Mouse (Mus musculus) urinary bladder, postnatal 4 days (tissue): ENCODE results near the gene Apol7a.

Source experiments
- DNase-seq, 2 experiments: peaks; one replicate each; pipeline ENCODE4 v3.0.0; 2021 to 2022; ENCODE audit warnings: low spot score in 2 of 2

The Apol7a gene

DNA sequence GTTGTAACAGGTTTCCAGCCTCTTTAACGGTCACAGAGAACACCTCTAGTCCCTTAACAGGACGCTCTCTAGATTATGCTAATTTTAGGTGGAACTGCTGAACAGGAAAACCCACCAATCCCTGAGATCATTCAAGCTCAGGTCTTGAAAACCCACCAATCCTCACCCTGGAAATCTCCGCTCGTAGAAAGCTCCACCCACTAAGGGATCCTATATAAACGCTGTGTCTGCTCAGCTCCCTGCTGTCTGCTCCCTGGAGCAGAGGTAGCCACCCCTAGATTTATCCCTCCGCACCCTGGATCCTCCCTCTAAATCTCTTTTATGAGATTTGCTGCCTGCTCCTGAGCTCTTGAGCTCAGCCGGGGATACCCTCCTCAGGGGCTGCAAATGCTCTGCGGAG lies 28.3 kb downstream of the Apol7a start:
- DNase-seq: no peak

DNA sequence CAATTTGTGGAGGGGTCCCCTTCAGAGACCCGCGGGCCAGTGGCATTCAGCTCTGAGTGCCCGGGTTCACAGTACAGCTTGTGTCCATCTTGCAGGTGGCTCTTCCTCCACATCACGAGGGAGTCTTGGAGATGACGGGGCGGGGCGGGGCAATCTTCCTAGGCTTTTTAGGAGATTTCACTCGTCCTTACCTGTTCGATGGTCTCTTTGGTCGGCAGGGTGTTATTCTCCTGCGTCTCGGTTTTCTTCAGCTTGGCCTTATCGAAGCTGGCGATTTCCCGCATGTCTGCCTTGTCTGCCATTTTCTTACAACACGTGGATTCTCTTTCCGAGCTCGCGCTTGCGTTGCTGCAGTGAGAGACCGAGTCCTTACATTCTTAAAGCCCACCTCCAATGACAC lies 28.9 kb downstream of the Apol7a start:
- no peak for DNase-seq

DNA sequence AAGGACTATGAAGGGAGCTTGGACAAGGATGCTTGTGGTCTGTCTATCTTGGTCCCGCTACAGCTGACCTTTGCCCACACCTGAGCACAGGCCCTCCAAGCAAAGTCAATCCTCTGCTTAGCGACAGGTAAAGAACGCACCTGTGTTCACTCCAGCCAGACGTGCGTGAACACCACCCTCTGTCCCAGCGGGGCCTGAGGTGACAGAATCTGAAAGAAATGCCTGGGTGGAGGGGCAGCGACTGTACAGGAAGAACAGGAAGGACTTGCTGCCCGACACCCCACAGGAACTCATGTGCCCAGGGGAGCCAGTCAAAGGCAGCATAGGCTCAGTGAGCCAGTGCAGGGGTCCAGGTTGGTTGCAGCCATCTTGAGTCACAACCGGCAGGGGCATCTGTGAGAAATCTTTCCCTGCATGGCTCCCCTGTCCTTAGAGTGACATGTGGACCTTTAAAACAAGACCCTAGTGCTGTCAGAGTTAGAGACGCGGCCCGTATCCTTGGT lies 30.0 kb downstream of the Apol7a start:
- DNase-seq: peak in 1 of 2 experiments; percentile 33

DNA sequence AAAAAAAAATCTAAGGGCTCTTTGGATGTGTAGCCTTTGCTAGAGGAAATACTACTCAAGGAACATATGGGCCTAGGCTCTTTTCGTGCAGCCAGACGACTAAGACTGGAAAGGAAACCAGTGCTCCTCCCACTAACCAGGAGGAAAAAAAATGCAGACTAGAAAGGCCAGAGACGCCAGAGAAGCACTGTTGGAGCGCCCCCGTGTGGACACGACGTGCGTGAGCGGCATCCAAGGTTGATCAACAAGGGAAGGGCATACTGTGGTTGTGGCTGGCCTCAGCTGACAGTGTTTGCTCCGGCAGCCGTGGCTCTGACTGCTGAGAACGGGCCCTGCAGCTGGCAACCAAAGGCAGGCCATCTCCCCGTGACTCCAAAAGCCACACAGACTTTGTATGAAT lies 30.8 kb downstream of the Apol7a start:
- DNase-seq: peak; percentile 93 to 97

DNA sequence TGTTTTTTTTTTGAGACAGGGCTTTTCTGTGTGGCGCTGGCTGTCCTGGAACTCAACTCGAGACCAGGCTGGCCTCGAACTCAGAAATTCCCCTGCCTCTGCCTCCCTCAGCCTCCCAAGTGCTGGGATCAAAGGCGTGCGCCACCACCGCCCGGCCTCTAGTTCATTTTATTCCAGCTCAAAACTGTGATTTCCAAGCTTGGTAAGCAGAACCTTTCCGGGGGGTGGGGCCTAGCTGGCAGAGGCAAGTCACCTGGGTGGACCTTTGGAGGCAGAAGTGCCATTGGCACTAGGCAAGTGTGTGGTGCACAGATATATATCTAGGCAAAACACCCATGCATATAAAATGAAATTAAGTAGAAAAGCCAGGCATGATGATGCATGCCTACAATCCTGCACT lies 31.4 kb downstream of the Apol7a start:
- peak in 1 of 2 experiments; percentile 25 for DNase-seq

DNA sequence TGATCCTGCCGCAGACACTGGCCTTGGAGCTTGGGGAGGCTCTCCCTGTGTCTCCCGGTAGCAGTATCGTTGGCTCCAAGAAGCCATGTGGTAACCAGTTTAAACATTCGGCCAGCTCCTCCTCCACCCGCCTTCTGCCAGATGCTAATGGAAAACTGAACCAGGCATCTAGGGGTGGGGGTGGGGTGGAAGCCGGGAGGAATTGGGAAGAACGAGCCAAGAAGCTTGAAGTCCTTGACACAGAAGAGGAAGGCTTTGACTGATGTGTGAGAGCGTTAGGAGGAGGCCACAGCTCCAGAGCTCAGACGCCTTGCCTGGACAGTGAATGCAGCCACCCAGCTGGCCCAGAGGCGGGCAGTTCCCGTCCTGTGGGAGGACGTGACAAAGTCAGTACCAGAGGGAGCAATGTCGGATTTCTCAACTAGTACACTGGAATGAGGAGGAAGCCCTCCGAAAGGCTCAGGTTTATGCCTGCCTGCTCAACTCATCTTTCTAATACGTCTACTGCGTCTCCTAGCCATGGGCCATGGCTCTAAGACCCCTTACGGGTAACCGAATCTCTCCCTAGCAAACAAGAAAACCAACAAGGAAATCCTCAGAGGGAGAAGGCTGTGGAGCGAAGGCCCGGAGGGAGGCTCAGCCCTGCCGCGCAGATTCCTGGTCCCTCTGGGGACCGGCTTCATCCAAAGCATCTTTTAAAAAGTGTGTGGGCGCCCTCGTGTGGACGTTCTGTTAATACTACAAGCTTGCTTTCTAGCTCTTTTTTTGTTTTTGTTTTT lies 32.0 kb downstream of the Apol7a start:
- DNase-seq: peak; percentile 76 to 89

DNA sequence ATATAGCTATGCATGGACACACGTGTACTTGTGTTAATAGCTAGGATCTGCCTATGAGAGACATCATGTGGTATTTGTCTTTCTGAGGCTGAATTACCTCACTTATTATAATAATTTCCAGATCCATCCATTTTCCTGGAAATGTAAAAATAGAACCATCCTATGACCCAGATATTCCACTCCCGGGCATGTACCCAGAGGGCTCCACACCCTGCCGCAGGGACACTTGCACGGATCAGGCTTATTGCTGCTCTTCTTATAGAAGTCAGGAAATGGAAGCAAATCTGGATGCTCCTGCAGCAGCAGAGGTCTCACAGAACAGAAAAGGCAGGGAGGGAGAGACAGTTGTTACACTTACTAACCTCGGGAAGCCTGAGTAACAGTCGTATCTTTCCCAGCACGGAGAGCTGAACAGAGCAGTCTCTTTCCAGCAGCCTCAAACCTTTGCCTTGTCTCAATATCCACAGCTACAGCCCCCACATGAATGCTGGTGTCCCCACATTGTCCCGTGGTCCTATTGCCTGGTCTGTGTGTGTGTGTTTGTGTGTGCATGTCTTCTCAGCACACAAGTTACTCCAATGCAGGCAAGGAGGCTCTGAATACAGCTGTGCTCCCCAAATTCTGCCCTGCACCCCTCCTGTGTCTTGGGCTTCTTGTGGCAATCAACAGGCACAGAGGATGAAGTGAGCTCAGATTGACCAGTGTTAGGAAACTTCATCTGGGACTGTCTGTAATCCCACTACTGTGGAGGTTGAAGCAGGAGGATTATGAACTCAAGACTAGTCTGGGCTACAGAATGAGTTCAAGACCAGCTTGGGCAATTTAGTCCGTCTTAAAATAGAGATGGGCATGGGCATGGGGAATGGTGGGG lies 33.0 kb downstream of the Apol7a start:
- no peak for DNase-seq

DNA sequence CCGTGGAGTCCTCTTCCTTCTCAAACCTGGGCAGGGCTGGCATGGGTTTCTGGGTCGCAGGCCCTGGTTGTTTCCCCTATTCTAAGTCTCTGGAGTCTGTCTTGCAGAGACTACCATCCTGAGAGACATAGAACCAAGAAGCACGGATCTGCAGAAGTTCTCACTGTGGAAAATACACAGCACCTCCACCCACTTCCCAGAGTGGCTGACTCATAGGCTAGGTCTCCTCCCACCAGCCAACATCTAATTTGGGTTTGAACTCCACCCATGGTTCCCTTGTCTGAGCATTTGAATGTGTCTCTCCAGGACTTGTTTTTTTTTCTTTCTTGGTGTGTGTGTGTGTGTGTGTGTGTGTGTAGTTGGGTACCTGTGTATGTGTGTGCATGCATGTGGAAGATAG lies 34.9 kb downstream of the Apol7a start:
- no peak for DNase-seq

DNA sequence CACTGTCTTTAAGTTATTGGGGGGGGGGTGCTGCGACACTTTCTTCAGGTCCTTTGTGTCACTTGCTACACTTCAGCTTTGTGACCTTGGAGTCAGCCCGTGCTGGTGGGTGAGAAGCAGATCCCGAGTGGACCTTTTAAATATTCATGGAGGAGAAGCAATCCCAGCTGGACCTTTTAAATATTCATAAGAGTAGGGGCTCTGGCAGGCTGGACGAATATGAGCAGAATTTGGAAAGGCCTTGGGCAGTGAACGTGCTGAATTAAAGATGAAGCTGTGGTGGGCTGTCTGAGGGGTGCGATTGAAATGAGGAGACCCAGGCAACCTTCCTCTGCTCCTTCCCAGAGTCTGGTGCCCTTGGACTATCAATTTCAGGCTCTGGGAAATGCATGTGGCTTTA lies 35.3 kb downstream of the Apol7a start:
- DNase-seq: no peak

DNA sequence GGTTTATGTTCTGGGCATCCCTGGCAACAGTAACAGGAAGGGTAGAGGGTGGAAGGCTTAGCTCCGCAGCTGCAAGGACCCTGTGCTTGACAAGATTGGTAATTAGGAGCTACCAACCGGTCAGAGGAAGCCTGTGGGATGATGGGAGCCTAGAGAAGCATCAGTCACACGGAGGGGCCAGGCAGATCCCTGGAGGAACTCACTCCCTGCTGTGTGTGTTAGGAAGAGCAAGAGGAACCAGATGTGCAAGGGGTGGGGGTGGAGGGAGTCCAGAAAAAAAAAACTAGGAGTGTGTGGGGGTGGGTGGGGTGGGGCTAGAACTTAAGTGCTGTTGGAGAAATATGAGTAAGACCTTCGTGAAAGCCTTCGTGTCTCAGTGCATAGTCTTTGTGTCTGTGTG lies 36.0 kb downstream of the Apol7a start:
- DNase-seq: no peak

DNA sequence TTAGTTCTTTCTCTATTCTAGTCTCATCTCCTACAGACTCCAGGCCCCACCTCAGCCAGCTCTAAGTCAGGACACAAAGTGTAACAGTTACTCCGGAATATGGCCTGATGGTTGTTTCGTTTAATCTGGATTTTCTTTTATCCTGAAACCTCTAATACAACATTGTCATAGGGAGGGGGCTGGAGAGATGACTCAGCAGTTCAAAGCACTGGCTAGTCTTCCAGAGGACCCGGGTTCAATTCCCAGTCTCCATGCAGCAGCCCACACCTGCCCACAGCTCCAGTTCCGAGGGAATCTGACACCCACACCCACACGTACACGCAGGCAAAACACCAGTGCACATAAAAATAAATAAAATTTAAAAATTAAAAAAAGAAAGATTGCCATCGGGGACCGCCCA lies 39.0 kb downstream of the Apol7a start:
- no peak for DNase-seq

DNA sequence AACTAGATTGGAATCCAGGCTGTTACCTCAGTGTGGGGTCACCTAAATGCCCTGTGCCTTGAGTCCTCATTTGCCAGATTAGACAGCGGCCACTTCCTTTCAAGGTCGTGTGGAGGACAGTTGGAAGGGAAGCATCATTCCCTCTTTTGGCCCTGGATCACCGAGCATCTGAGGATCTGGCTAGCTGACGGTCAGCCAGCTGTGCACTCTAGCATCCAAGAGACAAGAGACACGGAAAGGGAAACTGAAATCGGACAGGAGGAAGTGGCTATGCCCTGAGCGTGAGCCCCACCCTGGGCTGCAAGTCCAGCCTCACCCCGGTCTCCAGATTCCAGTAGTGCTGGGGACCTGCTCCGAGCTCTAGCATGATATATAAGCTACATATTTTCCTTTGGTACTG lies 39.4 kb downstream of the Apol7a start:
- DNase-seq: peak in 1 of 2 experiments; percentile 49

DNA sequence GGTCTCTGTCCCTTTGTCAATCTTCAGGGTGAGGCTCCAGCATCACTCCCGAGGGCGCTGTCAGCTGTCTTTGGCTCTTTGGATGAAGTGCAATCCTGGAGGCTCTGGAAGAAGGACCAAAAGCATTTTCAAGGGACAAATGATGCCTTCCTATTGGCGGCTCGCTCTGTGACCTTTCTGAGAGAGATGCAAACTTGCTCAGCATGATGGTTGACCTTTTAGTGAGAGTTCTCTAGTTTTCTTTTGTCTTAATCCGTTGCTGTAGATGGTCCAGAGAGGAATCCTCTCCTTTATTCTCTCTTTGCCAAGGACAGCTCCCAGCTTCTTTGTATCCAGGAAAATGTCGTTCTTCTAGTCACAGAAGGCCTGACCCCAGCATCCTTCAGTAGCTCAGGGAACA lies 39.8 kb downstream of the Apol7a start:
- no peak for DNase-seq

DNA sequence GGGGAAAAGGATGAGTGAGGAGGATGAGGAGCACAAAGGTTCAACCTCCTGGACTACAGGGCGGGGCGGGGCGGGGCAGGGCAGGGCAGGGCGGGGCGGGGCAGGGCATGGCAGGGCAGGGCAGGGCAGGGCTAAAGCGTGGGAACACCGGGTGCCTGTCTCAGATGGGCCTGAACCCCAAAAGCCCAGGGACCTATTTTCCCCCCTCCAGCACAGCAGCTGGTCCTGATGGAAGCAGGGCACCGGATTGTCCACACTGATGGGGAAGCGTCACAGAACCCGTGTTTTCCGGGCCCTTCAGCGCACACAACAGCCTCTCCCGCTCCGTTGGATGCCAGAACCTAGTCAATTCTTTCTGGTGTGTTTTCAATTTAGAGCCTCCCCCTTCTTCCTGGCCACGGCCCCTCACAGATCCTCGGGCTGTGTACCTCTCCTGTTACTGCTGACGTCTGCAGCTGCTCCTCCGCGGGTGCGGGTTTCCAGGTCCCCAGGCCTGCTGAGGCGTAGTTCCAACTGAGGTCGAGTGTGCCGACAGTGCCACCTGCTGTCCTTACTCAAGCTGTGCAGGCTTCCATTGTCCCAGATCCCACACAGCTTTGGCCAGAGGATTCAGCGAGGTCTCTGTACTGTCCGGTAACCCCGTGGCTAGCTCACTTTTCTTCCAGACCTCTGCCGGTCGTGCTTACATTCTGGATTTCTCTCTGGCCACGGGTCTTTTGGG lies 40.4 kb downstream of the Apol7a start:
- DNase-seq: peak; percentile 85

DNA sequence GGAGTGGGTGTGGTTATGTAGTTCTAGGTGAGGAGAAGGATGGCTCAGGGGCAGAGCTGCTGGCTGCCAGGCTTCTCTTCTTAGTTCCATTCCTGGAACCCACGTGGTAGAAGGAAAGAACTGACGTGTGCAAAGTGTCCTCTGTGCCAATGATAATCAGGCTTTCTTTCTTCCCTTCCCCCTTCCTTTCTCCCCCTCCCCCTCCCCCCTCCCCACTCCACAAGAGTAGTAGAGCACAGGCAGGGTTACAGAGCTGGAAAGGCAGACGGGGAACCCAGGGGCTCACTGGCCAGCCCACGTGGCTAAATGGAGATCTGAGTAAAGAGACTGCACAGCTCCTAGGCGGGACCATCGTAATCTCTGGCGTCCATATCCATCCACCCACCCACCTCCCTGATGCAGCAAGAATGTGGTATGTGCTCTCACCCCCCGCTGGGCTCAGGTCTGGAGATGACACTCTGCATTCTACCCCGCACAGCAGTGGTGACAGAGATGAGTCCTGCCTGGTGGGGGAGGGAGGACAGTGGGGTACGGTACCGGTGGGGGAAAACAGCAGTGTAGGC lies 42.6 kb downstream of the Apol7a start:
- DNase-seq: no peak

DNA sequence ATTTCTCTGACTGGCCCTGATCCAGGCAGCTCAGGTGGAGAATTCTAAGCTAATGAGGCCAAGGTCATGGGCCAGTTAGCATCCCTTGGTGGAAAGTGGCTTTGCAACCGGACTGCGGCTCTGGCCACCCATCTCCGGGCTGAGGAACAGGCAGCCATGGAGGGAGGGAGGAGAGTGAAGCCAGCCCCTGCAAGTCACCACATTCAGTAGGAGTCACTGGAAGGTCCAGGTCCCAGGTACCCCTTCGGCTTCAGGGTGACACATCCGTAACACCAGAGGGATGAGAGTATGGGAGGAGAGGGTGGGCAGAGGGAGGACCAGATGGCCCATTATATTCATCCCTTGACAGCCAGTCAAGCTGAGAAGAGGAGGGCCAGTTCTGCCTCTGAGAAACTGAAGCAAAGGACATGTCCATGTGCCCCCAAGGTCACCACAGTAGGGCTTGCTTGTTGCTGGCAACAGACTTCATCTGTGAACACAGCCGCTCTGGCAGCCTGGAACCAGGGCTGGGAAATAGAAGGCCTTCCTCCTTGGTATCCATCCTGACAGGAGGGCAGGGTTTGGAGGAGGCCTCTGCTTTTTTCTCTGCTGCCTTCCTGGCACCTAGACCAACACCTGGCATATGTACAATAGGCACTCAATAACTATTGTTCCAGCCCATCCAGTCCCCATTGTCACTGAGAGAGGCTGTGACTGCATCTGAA lies 43.9 kb downstream of the Apol7a start:
- no peak for DNase-seq

DNA sequence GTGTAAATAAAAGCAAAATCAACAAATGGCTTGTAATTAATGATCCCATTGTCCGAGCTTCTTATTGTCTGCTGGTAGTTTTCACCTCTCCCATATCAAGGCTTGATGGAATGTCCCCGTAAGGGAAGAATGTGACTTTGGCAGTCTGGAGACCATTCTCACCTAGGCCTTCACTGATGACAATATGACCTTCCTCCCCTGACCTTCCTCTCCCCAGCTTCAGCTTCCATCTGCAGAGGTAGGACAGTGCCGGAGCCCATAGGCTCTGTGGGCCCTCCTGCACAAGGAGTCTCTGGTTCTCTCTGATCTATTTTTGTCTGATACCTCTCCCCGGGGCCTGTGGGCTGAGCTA lies 44.4 kb downstream of the Apol7a start:
- no peak for DNase-seq

DNA sequence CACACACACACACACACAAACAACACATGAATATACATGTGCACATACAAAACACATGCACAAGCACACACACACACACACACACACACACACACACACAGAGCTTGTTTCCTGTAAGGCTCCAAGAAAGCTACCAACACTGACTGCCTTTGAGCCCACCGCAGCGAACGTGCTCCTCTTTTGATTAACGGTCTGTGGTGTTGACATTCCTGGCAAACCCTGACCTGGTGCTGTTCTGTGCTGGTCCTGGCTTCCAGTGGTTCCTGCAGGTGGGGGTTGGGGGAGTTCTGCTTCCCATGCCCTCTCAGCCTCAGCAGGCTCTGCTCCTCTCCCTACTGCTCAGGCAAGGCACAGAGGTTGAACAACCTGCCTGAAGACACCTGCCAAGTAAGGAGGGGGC lies 45.1 kb downstream of the Apol7a start:
- DNase-seq: no peak

DNA sequence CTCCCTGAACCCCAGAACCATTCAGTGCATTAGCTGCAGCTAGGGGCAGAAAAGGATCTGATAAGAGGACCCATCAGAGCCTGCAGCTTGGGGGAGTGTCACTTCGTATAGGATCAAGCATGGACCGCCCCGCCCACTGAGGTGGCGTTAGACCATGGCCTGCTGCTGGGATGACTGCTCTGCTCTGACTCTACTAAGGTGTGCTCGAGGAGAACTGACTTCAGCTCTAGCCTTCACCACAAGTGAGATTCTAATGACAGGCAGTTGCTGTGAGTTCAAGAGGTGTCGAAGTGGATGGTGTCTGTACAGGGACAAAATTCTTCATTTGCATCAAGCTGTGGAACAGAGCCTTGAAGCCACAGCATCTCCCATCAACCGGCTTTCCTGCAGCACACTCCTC lies 46.0 kb downstream of the Apol7a start:
- no peak for DNase-seq

DNA sequence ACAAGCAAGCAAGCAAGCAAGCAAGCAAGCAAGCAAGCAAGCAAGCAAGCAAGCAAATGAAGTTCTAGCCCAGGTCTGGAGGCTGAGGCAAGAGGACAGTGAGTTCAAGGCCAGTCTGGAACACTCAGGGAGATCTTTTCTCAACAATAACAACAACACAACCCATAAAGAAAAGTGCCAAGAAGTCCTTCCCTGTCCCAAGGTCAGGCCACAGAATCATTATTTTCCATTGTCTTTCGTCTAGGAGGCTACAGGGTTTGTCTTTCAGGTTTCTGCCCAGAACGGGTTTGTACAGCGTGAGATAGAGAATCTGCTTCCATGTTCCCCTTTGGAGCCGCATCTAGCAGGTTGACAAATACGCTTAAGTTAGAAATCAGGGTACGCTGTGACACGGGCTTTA lies 48.8 kb downstream of the Apol7a start:
- DNase-seq: no peak

DNA sequence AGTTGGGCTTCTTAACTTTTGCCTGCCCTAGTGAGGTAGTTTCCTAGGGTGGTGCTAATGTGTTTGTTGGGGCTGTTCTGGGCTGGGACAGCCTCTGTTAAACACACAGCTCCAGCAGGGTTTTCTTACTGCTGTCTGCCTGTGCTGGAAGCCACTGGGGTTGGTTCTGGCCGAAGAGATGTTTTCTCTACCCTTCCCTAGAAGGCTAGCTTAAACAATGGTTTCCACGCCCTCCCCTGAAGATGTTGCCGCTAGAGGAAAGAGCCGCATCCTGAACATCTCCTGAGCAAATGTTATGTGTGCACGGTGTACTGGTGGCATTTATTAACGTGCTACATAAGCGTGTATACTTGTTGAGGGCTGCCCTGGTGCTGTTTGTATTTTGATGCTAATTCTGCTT lies 50.8 kb downstream of the Apol7a start:
- no peak for DNase-seq
